Mouse (Mus musculus): ENCODE measurements around the gene Nbeal2. TPM values are rescaled to one million over a fixed set of nuclear protein-coding genes. Genes with fewer than 3 reads are reported as not detected.

Gene Nbeal2
- polyA plus RNA-seq (2012; rRNA removed), result 28.1 and 28.8 TPM in 2 replicates

- Histone ChIP-seq H3K27me3 (ENCODE audit: control insufficient read depth, insufficient read depth, low read length) (no peaks in the 10 kb centered on the region), H3K4me3 (ENCODE audit: low read depth, low read length) (peak within 1 kb of the TSS; percentile 76), H3K27ac (ENCODE audit: insufficient read depth, low read depth, low read length) (peak within 1 kb of the TSS; percentile 32), H3K36me3 (ENCODE audit: control insufficient read depth, insufficient read depth, low read length) (0 out of 2 replicates have a peak, but pooled peaks cover 1% of the 10 kb centered on the region), H3K4me1 (ENCODE audit: control insufficient read depth, insufficient read depth, insufficient read length, low read length) (peaks cover 25% of the 10 kb centered on the region)
- TF ChIP-seq CTCF (IDR thresholded peaks at IDR 0.05; ENCODE audit: extremely low read depth, insufficient read length, insufficient replicate concordance, low read depth, low read length), result no peak
- peak; percentile 37; the same call in 1 of the 2 replicates for TF ChIP-seq POLR2A (IDR thresholded peaks at IDR 0.05; ENCODE audit: low read depth, low read length)
- WGBS, result under 1% methylated on average over 74 of the region's 75 CpGs
These were observed at the start of gene Nbeal2 for GRCm38 (mm10) chr9:110653655-110654461. Gene Nbeal2, minus strand, starts transcription at chr9:110654161.

- Histone ChIP-seq H3K36me3 (ENCODE audit: control insufficient read depth, insufficient read depth, low read length) (peaks cover 8% of the 10 kb centered on the region), H3K27me3 (ENCODE audit: control insufficient read depth, insufficient read depth, low read length) (no peaks in the 10 kb centered on the region), H3K4me3 (ENCODE audit: low read depth, low read length) (no peak overlapping the region), H3K27ac (ENCODE audit: insufficient read depth, low read depth, low read length) (no peak overlapping the region), H3K4me1 (ENCODE audit: control insufficient read depth, insufficient read depth, insufficient read length, low read length) (peaks cover 30% of the 10 kb centered on the region)
- TF ChIP-seq POLR2A (IDR thresholded peaks at IDR 0.05; ENCODE audit: low read depth, low read length) (no peak), CTCF (IDR thresholded peaks at IDR 0.05; ENCODE audit: extremely low read depth, insufficient read length, insufficient replicate concordance, low read depth, low read length) (no peak)
- 40% methylated on average over 1 of the region's 1 CpGs for WGBS
These were observed 48.9 kb upstream of the Nbeal2 start for GRCm38 (mm10) chr9:110702848-110703247.

GRCm38 (mm10) chr9:110701114-110702032 lies 47.4 kb upstream of the Nbeal2 start:
- H3K27ac ChIP-seq (ENCODE audit: insufficient read depth, low read depth, low read length), result peak overlapping the region; percentile 74
- no peak for TF ChIP-seq POLR2A (IDR thresholded peaks at IDR 0.05; ENCODE audit: low read depth, low read length)
- TF ChIP-seq CTCF (IDR thresholded peaks at IDR 0.05; ENCODE audit: extremely low read depth, insufficient read length, insufficient replicate concordance, low read depth, low read length), result no peak
- no peaks in the 10 kb centered on the region for H3K27me3 ChIP-seq (ENCODE audit: control insufficient read depth, insufficient read depth, low read length)
- peaks cover 8% of the 10 kb centered on the region for H3K36me3 ChIP-seq (ENCODE audit: control insufficient read depth, insufficient read depth, low read length)
- peaks cover 36% of the 10 kb centered on the region for H3K4me1 ChIP-seq (ENCODE audit: control insufficient read depth, insufficient read depth, insufficient read length, low read length)
- no peak overlapping the region for H3K4me3 ChIP-seq (ENCODE audit: low read depth, low read length)
- 76% methylated on average over 12 of the region's 12 CpGs for WGBS

GRCm38 (mm10) chr9:110699574-110699973 lies 45.6 kb upstream of the Nbeal2 start:
- Histone ChIP-seq H3K4me3 (ENCODE audit: low read depth, low read length) (no peak overlapping the region), H3K4me1 (ENCODE audit: control insufficient read depth, insufficient read depth, insufficient read length, low read length) (peaks cover 51% of the 10 kb centered on the region), H3K36me3 (ENCODE audit: control insufficient read depth, insufficient read depth, low read length) (peaks cover 2% of the 10 kb centered on the region), H3K27ac (ENCODE audit: insufficient read depth, low read depth, low read length) (peak overlapping the region; percentile 28), H3K27me3 (ENCODE audit: control insufficient read depth, insufficient read depth, low read length) (no peaks in the 10 kb centered on the region)
- 25% methylated on average over 3 of the region's 3 CpGs for WGBS
- TF ChIP-seq POLR2A (IDR thresholded peaks at IDR 0.05; ENCODE audit: low read depth, low read length) (no peak), CTCF (IDR thresholded peaks at IDR 0.05; ENCODE audit: extremely low read depth, insufficient read length, insufficient replicate concordance, low read depth, low read length) (no peak)

- Histone ChIP-seq H3K4me1 (ENCODE audit: control insufficient read depth, insufficient read depth, insufficient read length, low read length) (peaks cover 52% of the 10 kb centered on the region), H3K27ac (ENCODE audit: insufficient read depth, low read depth, low read length) (no peak overlapping the region), H3K4me3 (ENCODE audit: low read depth, low read length) (no peak overlapping the region), H3K36me3 (ENCODE audit: control insufficient read depth, insufficient read depth, low read length) (peaks cover 2% of the 10 kb centered on the region; the same call in 1 of the 2 replicates), H3K27me3 (ENCODE audit: control insufficient read depth, insufficient read depth, low read length) (no peaks in the 10 kb centered on the region)
- TF ChIP-seq POLR2A (IDR thresholded peaks at IDR 0.05; ENCODE audit: low read depth, low read length) (no peak), CTCF (IDR thresholded peaks at IDR 0.05; ENCODE audit: extremely low read depth, insufficient read length, insufficient replicate concordance, low read depth, low read length) (no peak)
- WGBS, result 90% methylated on average over 3 of the region's 3 CpGs
These were observed 43.5 kb upstream of the Nbeal2 start for GRCm38 (mm10) chr9:110697465-110697864.

- TF ChIP-seq CTCF (IDR thresholded peaks at IDR 0.05; ENCODE audit: extremely low read depth, insufficient read length, insufficient replicate concordance, low read depth, low read length) (no peak), POLR2A (IDR thresholded peaks at IDR 0.05; ENCODE audit: low read depth, low read length) (no peak)
- Histone ChIP-seq H3K4me1 (ENCODE audit: control insufficient read depth, insufficient read depth, insufficient read length, low read length) (peaks cover 45% of the 10 kb centered on the region), H3K27ac (ENCODE audit: insufficient read depth, low read depth, low read length) (no peak overlapping the region), H3K4me3 (ENCODE audit: low read depth, low read length) (no peak overlapping the region), H3K36me3 (ENCODE audit: control insufficient read depth, insufficient read depth, low read length) (peaks cover 2% of the 10 kb centered on the region; the same call in 1 of the 2 replicates), H3K27me3 (ENCODE audit: control insufficient read depth, insufficient read depth, low read length) (no peaks in the 10 kb centered on the region)
- 97% methylated on average over 5 of the region's 5 CpGs for WGBS
These were observed 42.5 kb upstream of the Nbeal2 start for GRCm38 (mm10) chr9:110696427-110696826.

All from small intestine, adult 2 months (tissue).